Mouse (Mus musculus): ENCODE data around the gene Cdkn2aipnl. TPM values are rescaled to one million over a fixed set of nuclear protein-coding genes. Genes with fewer than 3 reads are reported as not detected.

Cdkn2aipnl gene
- 167 TPM for polyA plus RNA-seq (2017; shearing (Covaris generic))

DNA sequence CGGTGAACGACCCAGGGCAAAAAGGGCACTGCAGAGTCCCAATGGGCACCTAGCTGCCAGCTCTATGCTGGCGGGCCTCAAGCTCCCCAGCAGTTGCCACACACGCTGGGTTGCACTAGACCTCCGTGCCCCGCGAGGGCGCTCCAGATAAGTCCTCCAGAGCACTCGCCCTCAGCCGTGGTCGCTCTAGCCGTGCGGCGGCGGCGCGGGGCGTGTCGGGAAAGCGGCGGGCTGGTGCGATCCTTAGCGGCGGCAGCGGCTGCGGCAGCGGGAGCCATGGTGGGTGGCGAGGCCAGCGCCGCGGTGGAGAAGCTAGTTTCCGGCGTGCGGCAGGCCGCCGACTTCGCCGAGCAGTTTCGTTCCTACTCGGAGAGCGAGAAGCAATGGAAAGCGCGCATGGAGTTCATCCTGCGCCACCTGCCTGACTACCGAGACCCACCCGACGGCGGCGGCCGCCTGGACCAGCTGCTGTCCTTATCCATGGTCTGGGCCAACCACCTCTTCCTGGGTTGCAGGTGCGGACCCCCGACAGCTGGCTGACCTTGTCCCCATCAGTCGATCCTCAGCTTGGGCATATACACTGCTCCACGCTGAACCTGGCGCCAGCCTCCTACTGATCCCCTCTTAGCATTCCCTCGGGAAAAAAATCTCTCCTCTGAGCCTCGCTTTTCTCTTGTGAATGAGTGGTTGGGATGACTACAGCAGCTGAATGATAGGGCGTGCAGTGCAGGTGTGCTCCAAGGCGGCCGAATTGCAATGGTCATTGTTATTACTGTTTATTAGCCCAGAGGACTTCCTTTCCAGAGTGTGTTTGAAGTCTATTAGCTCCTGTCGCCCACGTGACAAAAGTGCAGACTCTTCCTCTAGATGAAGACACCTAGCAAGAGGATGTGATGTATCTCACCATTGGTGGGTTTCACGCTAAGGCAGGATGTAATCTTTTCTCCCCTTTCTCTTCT is at the start of gene Cdkn2aipnl:
Gene Cdkn2aipnl, plus strand, starts transcription at position 219 of the 959 bp plus-strand sequence.

GRCm38 (mm10) chr11:52000290-52000962 is 33.0 kb downstream of the Cdkn2aipnl start, which contains the start of gene Ube2b:
Gene Ube2b, minus strand, starts transcription at chr11:52000762.

DNA sequence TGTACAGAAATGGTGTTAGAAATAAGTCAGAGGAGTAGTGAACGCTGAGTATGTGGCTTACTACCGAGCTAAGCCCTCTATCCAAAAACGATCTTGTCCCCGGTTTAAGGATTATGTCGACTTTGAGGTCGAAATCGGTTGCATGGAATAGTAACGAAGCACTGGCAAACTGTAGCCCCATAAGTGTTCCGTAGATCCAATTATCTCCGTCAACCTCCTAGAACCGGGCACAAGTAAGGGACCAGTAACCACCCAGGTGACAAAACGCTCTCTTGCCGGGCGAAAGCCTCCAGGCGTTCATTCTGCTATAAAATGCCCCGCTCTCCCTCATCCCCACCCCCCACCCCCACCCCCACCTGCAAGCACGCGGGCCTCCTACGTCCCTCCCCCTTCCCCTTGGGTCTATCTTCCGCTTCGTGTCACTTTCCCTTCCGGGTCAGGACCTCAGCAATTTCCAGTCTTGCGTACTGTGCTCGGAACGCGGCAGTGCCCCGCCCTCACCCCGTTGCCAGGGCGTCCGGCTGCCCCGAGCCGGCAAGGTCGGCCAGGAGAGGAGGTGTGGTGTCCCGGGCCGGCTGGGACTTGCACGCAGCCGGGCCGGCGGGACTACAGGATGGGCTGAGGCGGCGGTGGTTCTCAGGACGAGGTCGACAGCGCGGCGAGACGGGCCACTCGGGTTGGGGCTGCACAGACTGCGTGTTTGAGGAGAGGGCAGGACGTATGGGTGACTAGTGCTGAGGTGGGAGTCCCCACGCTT is 36.5 kb downstream of the Cdkn2aipnl start, which contains the start of gene Cdkl3:
Gene Cdkl3, plus strand, starts transcription at position 450 of the 757 bp plus-strand sequence.

Other genes starting within 250 kb of the Cdkn2aipnl start
- 31.1 TPM for gene Sec24a, start 204.0 kb upstream of the Cdkn2aipnl start, polyA plus RNA-seq (2017; shearing (Covaris generic))
- gene Sar1b, start 204.0 kb upstream of the Cdkn2aipnl start, polyA plus RNA-seq (2017; shearing (Covaris generic)), result 136 TPM
- 10.1 TPM for gene Jade2, start 110.0 kb upstream of the Cdkn2aipnl start, polyA plus RNA-seq (2017; shearing (Covaris generic))
- gene Ube2b, start 33.1 kb downstream of the Cdkn2aipnl start, polyA plus RNA-seq (2017; shearing (Covaris generic)), result 300 TPM
- 7.6 TPM for gene Cdkl3, start 36.6 kb downstream of the Cdkn2aipnl start, polyA plus RNA-seq (2017; shearing (Covaris generic))
- gene Ppp2ca, start 131.0 kb downstream of the Cdkn2aipnl start, polyA plus RNA-seq (2017; shearing (Covaris generic)), result 7.2 TPM
- not detected for gene Olfr1373, start 177.9 kb downstream of the Cdkn2aipnl start, polyA plus RNA-seq (2017; shearing (Covaris generic))
- not detected for gene Olfr1371, start 246.3 kb downstream of the Cdkn2aipnl start, polyA plus RNA-seq (2017; shearing (Covaris generic))

Data from inflammation-experienced regulatory T-cells, adult 16 weeks (primary cell).